Mouse (Mus musculus) ES-CJ7 (cell line): ENCODE data around the gene Pink1.

Experiments
- DNase-seq: peaks from one replicate; pipeline ENCODE4 v3.0.0; 2011; ENCODE audit warnings: low read depth, low spot score

The Pink1 gene

GRCm38 (mm10) chr4:138313795-138314194, 12.3 kb downstream of the Pink1 start:
- DNase-seq = no peak

- DNase-seq = no peak
Observed at GRCm38 (mm10) chr4:138313021-138313420, 13.1 kb downstream of the Pink1 start.

DNA sequence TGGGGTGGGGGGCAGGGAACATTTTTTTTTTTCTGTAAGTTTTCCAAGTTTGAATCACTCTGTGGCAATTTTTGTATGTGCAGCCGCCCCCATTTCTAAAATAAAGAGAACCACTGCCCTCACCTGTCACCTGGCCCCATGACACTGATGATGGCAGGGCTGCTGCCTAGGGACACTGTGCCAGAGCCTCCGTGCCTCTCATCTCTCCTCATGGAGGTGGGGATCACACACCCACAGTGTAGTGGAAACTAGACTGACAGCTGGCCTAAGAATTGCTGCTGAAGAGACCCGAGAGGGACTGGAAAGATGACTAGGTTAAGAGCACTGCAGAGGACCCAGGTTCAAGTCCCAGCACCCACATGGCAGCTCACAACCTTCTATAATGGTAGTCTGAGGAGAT, 14.0 kb downstream of the Pink1 start:
- DNase-seq = no peak

GRCm38 (mm10) chr4:138311595-138311994, 14.5 kb downstream of the Pink1 start:
- peak; percentile 70 for DNase-seq

DNA sequence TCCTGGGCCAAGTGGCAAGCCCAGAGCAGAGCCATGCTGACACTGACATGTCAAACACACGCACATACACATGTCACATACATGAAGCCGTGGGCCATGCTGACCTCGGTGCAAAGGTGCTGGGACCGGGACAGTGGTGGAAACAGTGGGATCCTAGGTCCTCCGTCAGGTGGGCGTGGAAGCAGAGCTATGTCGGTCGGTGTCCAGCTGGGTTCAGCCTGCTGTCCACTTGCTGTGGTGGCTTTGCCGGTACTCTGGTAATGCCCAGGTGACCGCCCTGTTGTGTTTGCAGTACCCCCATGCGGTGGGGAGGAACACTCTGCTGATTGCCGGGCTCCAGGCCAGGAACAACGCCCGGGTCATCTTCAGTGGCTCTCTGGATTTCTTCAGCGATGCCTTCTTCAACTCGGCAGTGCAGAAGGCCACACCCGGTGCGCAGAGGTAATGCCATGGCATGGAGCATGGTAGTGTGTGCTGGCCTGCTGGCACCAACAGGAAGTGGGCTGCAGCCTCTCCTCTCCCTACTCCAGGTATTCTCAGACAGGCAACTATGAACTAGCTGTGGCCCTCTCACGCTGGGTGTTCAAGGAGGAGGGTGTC, 15.7 kb downstream of the Pink1 start:
- no peak for DNase-seq

DNA sequence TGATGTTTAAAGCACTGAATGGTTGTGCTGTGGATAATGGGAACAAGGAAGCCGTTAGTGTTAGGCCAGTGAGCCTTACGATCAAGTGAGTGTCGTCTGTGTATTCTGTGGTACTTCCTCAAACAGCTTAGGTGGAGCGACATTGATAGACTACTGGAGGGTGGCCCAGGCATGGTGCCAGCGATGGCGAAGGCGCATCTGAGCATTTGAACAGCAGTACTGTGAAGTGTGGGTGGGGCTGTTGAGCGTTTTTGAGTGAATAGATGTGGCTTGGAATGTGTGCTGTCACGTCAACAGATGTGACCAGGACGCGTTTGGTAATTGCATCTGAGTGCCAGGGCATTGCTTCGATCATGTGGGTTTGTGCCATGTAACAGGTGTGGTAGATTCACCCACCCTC, 18.4 kb downstream of the Pink1 start:
- no peak for DNase-seq

DNA sequence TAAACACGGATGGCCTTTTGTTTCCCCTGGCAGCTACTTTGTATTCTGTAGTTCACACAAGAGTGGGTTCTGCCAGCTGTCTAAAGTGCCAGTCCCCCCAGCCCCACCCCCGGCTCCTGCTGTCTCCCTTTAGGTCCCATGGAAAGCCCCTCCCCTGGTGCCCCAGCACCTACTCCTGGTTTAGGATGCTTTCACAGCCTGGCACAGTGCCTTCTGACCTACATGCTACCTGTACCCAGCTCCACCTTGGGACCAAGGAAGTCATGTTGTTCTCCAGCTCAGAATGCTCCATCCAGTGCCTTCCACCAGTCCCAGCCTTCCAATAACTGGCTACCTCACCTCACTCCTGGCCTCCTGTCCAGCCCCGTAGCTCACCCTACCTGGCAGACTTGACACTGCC, 19.1 kb downstream of the Pink1 start:
- no peak for DNase-seq

- DNase-seq = peak; percentile 99
Observed at GRCm38 (mm10) chr4:138304340-138305104, 21.6 kb downstream of the Pink1 start, which contains the start of gene Ddost. TSS of gene Ddost (plus strand) at chr4:138304730.

DNA sequence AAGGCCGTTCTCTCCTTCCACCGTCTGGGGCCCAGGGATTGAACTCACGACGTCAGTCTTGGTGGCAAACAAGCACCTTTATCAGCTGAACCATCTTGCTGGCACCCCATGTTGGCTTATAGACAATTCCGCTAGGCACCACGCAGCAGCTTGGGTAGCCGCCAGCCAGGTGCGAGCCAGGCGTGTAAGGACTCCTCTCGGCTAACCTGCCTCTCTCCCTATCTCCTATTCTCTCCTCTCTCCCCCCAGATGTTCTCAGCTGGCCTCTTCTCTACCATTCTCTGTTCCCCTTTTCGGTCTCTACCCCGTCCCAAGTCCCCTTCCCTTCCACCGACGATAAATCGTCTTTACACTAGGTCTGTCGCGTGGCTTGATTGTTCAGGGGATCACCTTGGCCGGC, 22.4 kb downstream of the Pink1 start:
- no peak for DNase-seq

GRCm38 (mm10) chr4:138303011-138303410, 23.1 kb downstream of the Pink1 start:
- DNase-seq = no peak

GRCm38 (mm10) chr4:138301271-138301780, 24.8 kb downstream of the Pink1 start:
- no peak for DNase-seq

DNA sequence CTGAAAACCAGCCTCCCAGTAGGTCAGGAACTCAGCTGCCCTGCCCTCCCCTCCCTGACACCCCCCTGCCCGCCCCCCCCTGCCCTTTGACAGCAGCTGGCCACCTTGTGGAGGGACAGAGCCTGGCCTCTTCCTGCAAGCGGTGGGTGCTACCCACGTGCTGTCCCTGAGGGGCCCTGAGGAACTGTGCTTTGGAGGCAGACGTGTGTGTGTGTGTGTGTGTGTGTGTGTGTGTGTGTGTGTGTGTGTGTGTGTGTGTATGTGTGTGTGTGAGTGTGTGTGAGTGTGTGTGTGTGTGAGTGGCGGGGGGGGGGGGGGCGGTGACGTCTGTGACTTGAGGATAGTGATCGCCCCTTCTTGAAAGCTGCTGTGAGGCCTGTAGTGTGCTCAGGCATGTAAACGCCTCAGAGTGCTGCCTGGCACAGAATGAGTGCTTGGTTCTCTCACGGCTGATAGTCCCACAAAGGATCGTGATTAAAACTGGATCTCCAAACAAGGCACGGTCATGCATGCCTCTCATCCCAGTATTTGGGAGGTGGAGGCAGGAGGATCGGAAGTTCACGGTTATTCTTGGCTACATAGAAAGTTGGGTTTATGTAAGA, 32.1 kb downstream of the Pink1 start:
- DNase-seq = no peak

GRCm38 (mm10) chr4:138293261-138293948, 32.7 kb downstream of the Pink1 start:
- DNase-seq = no peak

GRCm38 (mm10) chr4:138292028-138292427, 34.1 kb downstream of the Pink1 start:
- no peak for DNase-seq

DNA sequence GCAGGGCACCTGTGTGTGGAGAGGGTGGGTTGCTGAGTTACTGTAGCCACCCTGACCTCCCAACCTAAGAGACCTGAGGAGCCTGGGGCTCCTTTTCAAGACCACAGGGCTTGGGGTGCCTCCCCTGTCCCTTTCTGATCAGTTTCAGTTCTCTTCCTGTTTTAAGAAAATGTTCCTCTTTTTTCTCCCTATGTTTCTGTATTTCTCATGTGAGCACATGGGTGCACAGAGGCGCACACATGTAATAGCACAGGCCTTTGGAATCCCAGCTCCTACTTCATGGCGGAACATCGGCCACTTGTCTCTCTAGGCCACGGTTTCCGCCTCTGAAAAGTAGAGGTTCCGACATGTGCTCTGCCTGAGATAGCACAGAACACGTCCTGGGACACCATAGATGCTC, 37.4 kb downstream of the Pink1 start:
- no peak for DNase-seq

DNA sequence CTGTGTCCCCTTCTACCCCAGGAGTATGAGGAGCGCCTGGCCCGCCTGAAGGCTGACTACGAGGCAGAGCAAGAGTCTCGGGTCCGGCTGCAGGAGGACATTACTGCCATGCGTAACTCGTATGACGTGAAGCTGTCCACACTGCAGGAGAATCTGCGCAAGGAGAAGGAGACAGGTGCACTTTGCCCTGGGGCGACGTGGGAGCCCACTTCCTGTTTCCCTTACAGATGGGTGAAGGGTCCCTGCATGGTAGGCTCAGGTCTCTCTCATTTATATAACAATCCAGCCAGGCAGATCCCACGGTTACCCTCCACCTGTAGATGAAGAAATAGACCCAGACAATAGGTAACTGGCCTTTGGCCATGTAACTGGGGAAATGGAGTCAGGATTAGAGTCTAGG, 39.7 kb downstream of the Pink1 start:
- DNase-seq = no peak

- DNase-seq = peak; percentile 97
Observed at GRCm38 (mm10) chr4:138282834-138283233, 43.3 kb downstream of the Pink1 start.

DNA sequence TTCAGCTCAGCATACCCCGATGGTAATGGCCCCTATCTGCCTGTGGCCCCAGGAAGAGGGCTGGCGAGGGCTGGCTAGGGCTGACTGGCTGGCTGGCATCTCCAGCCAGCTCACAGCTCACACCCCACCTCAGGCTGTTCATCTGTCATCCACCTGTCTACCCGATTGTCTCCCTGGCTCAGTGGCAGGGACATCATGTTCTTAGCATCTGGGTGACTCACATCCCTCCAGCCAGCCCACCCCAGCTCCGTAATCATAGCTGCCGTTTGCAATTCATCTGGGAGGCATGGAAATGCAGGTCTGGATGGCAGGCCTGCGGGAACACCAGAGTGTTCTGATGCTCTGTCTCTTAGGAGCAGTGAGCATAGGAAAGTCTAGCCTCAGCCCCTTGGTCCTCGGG, 47.8 kb downstream of the Pink1 start:
- no peak for DNase-seq

- DNase-seq = no peak
Observed at GRCm38 (mm10) chr4:138272011-138272997, 53.8 kb downstream of the Pink1 start.

DNA sequence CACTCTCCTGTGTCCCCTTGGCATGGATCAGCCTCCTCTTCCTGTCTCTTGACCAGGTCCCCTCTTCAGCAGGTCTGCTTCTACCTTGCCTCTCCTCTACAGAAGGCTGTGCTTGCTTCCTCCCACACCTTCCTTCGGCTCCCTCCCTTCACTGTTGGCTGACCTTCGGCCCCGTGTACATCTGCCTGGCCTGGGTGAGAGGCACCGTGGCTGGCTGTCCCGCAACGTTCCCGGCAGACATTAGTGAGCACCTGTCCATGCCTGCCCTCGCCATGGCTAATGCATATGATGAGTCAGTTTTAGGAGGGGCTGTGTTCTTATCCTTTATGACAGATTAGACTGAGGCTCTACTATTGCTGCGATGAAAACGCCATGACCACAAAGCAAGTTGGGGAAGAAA, 58.2 kb downstream of the Pink1 start:
- no peak for DNase-seq
